Mouse (Mus musculus) kidney, adult 2 months (tissue): ENCODE results near the gene Gmds.

ENCODE experiments used
- CTCF ChIP-seq: fragments of 200-500 bp; conservative IDR thresholded peaks from 2 replicates; pipeline ENCODE4 v1.5.1; 2011; ENCODE audit warnings: low read depth, mild to moderate bottlenecking, control low read depth, low read length, moderate library complexity, mixed read lengths; ENCODE audit not compliant: insufficient read depth, insufficient read length
- POLR2A ChIP-seq: fragments of 200-500 bp; IDR thresholded peaks from one replicate; pipeline ENCODE4 v1.6.1; 2011; ENCODE audit warnings: low read depth, low read length, control low read depth

GRCm38 (mm10) chr13:31958346-31959335, 379.9 kb downstream of the Gmds start:
- no peak for TF ChIP-seq CTCF
- no peak for TF ChIP-seq POLR2A
